Mouse (Mus musculus): Measurements from ENCODE around the gene 2610301B20Rik. TPM values are rescaled to one million over a fixed set of nuclear protein-coding genes. Genes with fewer than 3 reads are reported as not detected.

The 2610301B20Rik gene
- total and polyA plus RNA-seq, 3 experiments: 2.6 to 24.8 (median 16.8) TPM

Small RNA genes within 50 kb of the gene (microRNA-seq; reads per million reads assigned to microRNA genes)
- 0 reads per million in 2 experiments for gene Mir3471-1
- gene n-TSaga9: 33.6 to 52.9 reads per million in 2 experiments
